Comparison of ENCODE assay signal across 26 mouse cellular contexts in genomic region chr4:154426901-154427300, GRCm38 (mm10).
DNase-seq lines count a peak whose midpoint lies in the region; ATAC-seq and TF ChIP-seq lines count a peak whose summit lies in the region.
"Had no signal": no experiment of that assay in that cellular context is flagged by ENCODE, and none has a peak within 500 bp of the region (broad histone marks: within the 10 kb centered on the region; RNA-seq: fewer than 3 reads in every experiment).

No protein-coding gene starts in this region.

- no peak overlapping the region for H3K9ac ChIP-seq in midbrain, embryonic 11.5 days (ENCODE audit: low read length)
- no peak overlapping the region for H3K9ac ChIP-seq in midbrain, embryonic 15.5 days
- H3K9ac ChIP-seq: forebrain, embryonic 13.5 days; hindbrain, embryonic 14.5 days had no signal

- peaks cover 17% of the 10 kb centered on the region for H3K4me1 ChIP-seq in midbrain, embryonic 11.5 days (ENCODE audit: control insufficient read depth, insufficient read depth, low read length)
- peaks cover 20% of the 10 kb centered on the region for H3K4me1 ChIP-seq in midbrain, embryonic 15.5 days
- H3K4me1 ChIP-seq in limb, embryonic 10.5 days, result peaks cover 76% of the 10 kb centered on the region
- peaks cover 58% of the 10 kb centered on the region for H3K4me1 ChIP-seq in hindbrain, embryonic 10.5 days (replicated peaks)

- 82% methylated on average over 7 of the region's 7 CpGs for WGBS in midbrain, embryonic 11.5 days
- WGBS in midbrain, embryonic 15.5 days, result 84% methylated on average over 7 of the region's 7 CpGs
- WGBS in limb, embryonic 10.5 days, result 42% methylated on average over 7 of the region's 7 CpGs
- 82% methylated on average over 7 of the region's 7 CpGs for WGBS in hindbrain, embryonic 10.5 days

- H3K36me3 ChIP-seq in midbrain, embryonic 11.5 days (ENCODE audit: control insufficient read depth, insufficient read depth, low read length), result no peaks in the 10 kb centered on the region
- H3K36me3 ChIP-seq in midbrain, embryonic 15.5 days (replicated peaks), result no peaks in the 10 kb centered on the region
- H3K36me3 ChIP-seq in limb, embryonic 10.5 days, result peaks cover 22% of the 10 kb centered on the region
- no peaks in the 10 kb centered on the region for H3K36me3 ChIP-seq in hindbrain, embryonic 10.5 days

- no peak overlapping the region for H3K27ac ChIP-seq in midbrain, embryonic 11.5 days (ENCODE audit: low read depth, low read length)
- no peak overlapping the region for H3K27ac ChIP-seq in midbrain, embryonic 15.5 days
- peak overlapping the region; percentile 78; the same call in 1 of the 2 replicates for H3K27ac ChIP-seq in limb, embryonic 10.5 days
- no peak overlapping the region for H3K27ac ChIP-seq in hindbrain, embryonic 10.5 days
- H3K27ac ChIP-seq in layer of hippocampus, adult 2 months, result no peak overlapping the region
- H3K27ac ChIP-seq: forebrain, embryonic 13.5 days; gastrocnemius, adult 2 months; hindbrain, embryonic 14.5 days; hindbrain, postnatal 0 days had no signal

- H3K4me3 ChIP-seq in midbrain, embryonic 11.5 days (ENCODE audit: low read depth, low read length), result no peak overlapping the region
- no peak overlapping the region for H3K4me3 ChIP-seq in midbrain, embryonic 15.5 days
- no peak overlapping the region for H3K4me3 ChIP-seq in limb, embryonic 10.5 days
- no peak overlapping the region for H3K4me3 ChIP-seq in hindbrain, embryonic 10.5 days
- H3K4me3 ChIP-seq in layer of hippocampus, adult 2 months, result no peak overlapping the region
- H3K4me3 ChIP-seq: forebrain, embryonic 10.5 days; forebrain, embryonic 13.5 days; gastrocnemius, adult 2 months had no signal

- TF ChIP-seq CTCF in layer of hippocampus, adult 2 months (conservative IDR thresholded peaks at IDR 0.05), result no peak

- ATAC-seq in midbrain, embryonic 11.5 days (ENCODE audit: low FRiP score), result no peak
- no peak for ATAC-seq in midbrain, embryonic 15.5 days (replicated peaks)
- ATAC-seq: activated CD4-positive, CD25-positive, alpha-beta regulatory T cell, adult 4 months; forebrain, embryonic 13.5 days; forebrain, embryonic 16.5 days; hindbrain, postnatal 0 days; inflammation-experienced regulatory T-cells, adult 6 months; intestine, embryonic 16.5 days had no signal

- no peaks in the 10 kb centered on the region for H3K9me3 ChIP-seq in midbrain, embryonic 11.5 days (ENCODE audit: control insufficient read depth, low read length)
- no peaks in the 10 kb centered on the region for H3K9me3 ChIP-seq in midbrain, embryonic 15.5 days
- no peaks in the 10 kb centered on the region for H3K9me3 ChIP-seq in limb, embryonic 10.5 days (replicated peaks)
- H3K9me3 ChIP-seq in hindbrain, embryonic 10.5 days, result no peaks in the 10 kb centered on the region
- H3K9me3 ChIP-seq: forebrain, embryonic 10.5 days; forebrain, embryonic 13.5 days had no signal

- H3K4me2 ChIP-seq in midbrain, embryonic 11.5 days, result no peak overlapping the region
- H3K4me2 ChIP-seq in midbrain, embryonic 15.5 days, result no peak overlapping the region
- H3K4me2 ChIP-seq: forebrain, embryonic 13.5 days; heart, embryonic 11.5 days; hindbrain, embryonic 14.5 days had no signal

- DNase-seq in embryo, embryonic 10 days (ENCODE audit: low spot score), result peak; percentile 46
- no peak for DNase-seq in embryo, embryonic 11 days
- peak; percentile 73 for DNase-seq in midbrain, embryonic 11.5 days (ENCODE audit: low spot score, missing footprints)
- peak; percentile 74 for DNase-seq in limb, embryonic 10.5 days (ENCODE audit: low spot score)
- DNase-seq in hindbrain, embryonic 10.5 days (ENCODE audit: low spot score), result no peak
- DNase-seq in heart, adult 8-10 months (ENCODE audit: low spot score), result no peak
- no peak for DNase-seq in layer of hippocampus, adult 2 months (ENCODE audit: low spot score in 2 of 2)
- DNase-seq: adrenal gland, adult 8-10 months; adrenal gland, postnatal 25 days; cerebellum, adult 11-12 months; cerebellum, adult 8-10 months; cerebellum, postnatal 10 days; cerebellum, postnatal 36 days; gastrocnemius, adult 2 months; gastrocnemius, postnatal 14 days; heart, adult 18-20 months had no signal

- H3K27me3 ChIP-seq in midbrain, embryonic 11.5 days (ENCODE audit: control insufficient read depth, insufficient read depth, low read length), result no peaks in the 10 kb centered on the region
- H3K27me3 ChIP-seq in midbrain, embryonic 15.5 days (replicated peaks), result 0 out of 2 replicates have a peak, but pooled peaks cover 8% of the 10 kb centered on the region
- peaks cover 11% of the 10 kb centered on the region; the same call in 1 of the 2 replicates for H3K27me3 ChIP-seq in limb, embryonic 10.5 days (ENCODE audit: low read depth, poor library complexity, severe bottlenecking)
- H3K27me3 ChIP-seq in hindbrain, embryonic 10.5 days (ENCODE audit: insufficient read depth, poor library complexity, severe bottlenecking), result peaks cover 50% of the 10 kb centered on the region
- H3K27me3 ChIP-seq: forebrain, embryonic 13.5 days had no signal

Comparison
In these comparisons a context has a peak if more than half of its experiments do, and no peak if none do; other contexts are left out.
1. DNase-seq: peak in embryo, embryonic 10 days (single experiment), midbrain, embryonic 11.5 days (single experiment) and limb, embryonic 10.5 days (single experiment); none in embryo, embryonic 11 days (single experiment), hindbrain, embryonic 10.5 days (single experiment), heart, adult 8-10 months (single experiment) and layer of hippocampus, adult 2 months (0 of 2).